20 mouse cellular contexts compared by ENCODE assay signal in genomic region chr1:185448936-185449335, GRCm38 (mm10). TPM values are rescaled to one million over a fixed set of nuclear protein-coding genes. Genes with fewer than 3 reads are reported as not detected.
A peak's percentile ranks its signal among the peaks of the same experiment; 100 is the strongest.
DNase-seq lines count a peak whose midpoint lies in the region; ATAC-seq and TF ChIP-seq lines count a peak whose summit lies in the region.
"Had no signal": no experiment of that assay in that cellular context is flagged by ENCODE, and none has a peak within 500 bp of the region (broad histone marks: within the 10 kb centered on the region; RNA-seq: fewer than 3 reads in every experiment).

No protein-coding gene starts in this region.

- H3K36me3 ChIP-seq in heart, embryonic 13.5 days: no peaks in the 10 kb centered on the region
- no peaks in the 10 kb centered on the region for H3K36me3 ChIP-seq in ES-E14 (ENCODE audit: control insufficient read depth, insufficient read depth, low read length, poor library complexity, severe bottlenecking)
- no peaks in the 10 kb centered on the region for H3K36me3 ChIP-seq in intestine, postnatal 0 days (ENCODE audit: control insufficient read depth, insufficient read depth)
- no peaks in the 10 kb centered on the region for H3K36me3 ChIP-seq in small intestine, adult 2 months (ENCODE audit: control insufficient read depth, insufficient read depth, low read length)
- 0 out of 2 replicates have a peak, but pooled peaks cover 2% of the 10 kb centered on the region for H3K36me3 ChIP-seq in hindbrain, embryonic 16.5 days (ENCODE audit: control insufficient read depth, insufficient read depth, low read length)
- H3K36me3 ChIP-seq: embryonic facial prominence, embryonic 12.5 days; forebrain, embryonic 12.5 days; hindbrain, embryonic 15.5 days had no signal

- H3K9me3 ChIP-seq in heart, embryonic 13.5 days: no peaks in the 10 kb centered on the region
- no peaks in the 10 kb centered on the region for H3K9me3 ChIP-seq in ES-E14 (ENCODE audit: control insufficient read depth, insufficient read depth, low read depth, low read length)
- no peaks in the 10 kb centered on the region for H3K9me3 ChIP-seq in intestine, postnatal 0 days (ENCODE audit: control insufficient read depth)
- H3K9me3 ChIP-seq in hindbrain, embryonic 16.5 days (ENCODE audit: control insufficient read depth, low read length): no peaks in the 10 kb centered on the region
- H3K9me3 ChIP-seq: embryonic facial prominence, embryonic 12.5 days; forebrain, embryonic 12.5 days; hindbrain, embryonic 15.5 days had no signal

- WGBS in heart, embryonic 13.5 days: 78% methylated on average over 7 of the region's 7 CpGs
- 52% methylated on average over 7 of the region's 7 CpGs for WGBS in intestine, postnatal 0 days
- 34% methylated on average over 7 of the region's 7 CpGs for WGBS in small intestine, adult 2 months
- WGBS in hindbrain, embryonic 16.5 days: 95% methylated on average over 7 of the region's 7 CpGs

- intact Hi-C loops in heart, postnatal 36 days (cut with DNase I): no loop called here

- TF ChIP-seq POLR2A in small intestine, adult 2 months (IDR thresholded peaks at IDR 0.05; ENCODE audit: low read depth, low read length): no peak

- H3K9ac ChIP-seq in heart, embryonic 13.5 days: no peak overlapping the region
- H3K9ac ChIP-seq in ES-E14 (ENCODE audit: insufficient read depth, low read depth, low read length, poor library complexity, severe bottlenecking): no peak overlapping the region
- no peak overlapping the region for H3K9ac ChIP-seq in intestine, postnatal 0 days (ENCODE audit: low read depth, low read length)
- no peak overlapping the region for H3K9ac ChIP-seq in hindbrain, embryonic 16.5 days (ENCODE audit: low read depth, low read length)
- H3K9ac ChIP-seq: embryonic facial prominence, embryonic 12.5 days; forebrain, embryonic 12.5 days; hindbrain, embryonic 15.5 days had no signal

- TF ChIP-seq CTCF in intestine, postnatal 0 days (IDR thresholded peaks at IDR 0.05; ENCODE audit: low read depth): no peak
- no peak for TF ChIP-seq CTCF in small intestine, adult 2 months (IDR thresholded peaks at IDR 0.05; ENCODE audit: extremely low read depth, insufficient read length, insufficient replicate concordance, low read depth, low read length)

- no peak overlapping the region for H3K27ac ChIP-seq in heart, embryonic 13.5 days (replicated peaks)
- H3K27ac ChIP-seq in ES-E14 (ENCODE audit: insufficient read depth, low read depth, low read length, poor library complexity, severe bottlenecking): no peak overlapping the region
- peak overlapping the region; percentile 41; the same call in 1 of the 2 replicates for H3K27ac ChIP-seq in intestine, postnatal 0 days (ENCODE audit: low read depth, low read length)
- H3K27ac ChIP-seq in small intestine, adult 2 months (ENCODE audit: insufficient read depth, low read depth, low read length): peak overlapping the region; percentile 94
- H3K27ac ChIP-seq in hindbrain, embryonic 16.5 days (ENCODE audit: low read depth, low read length): no peak overlapping the region
- H3K27ac ChIP-seq: embryonic facial prominence, embryonic 12.5 days; forebrain, embryonic 12.5 days; heart, adult 2 months; hindbrain, embryonic 15.5 days had no signal

- no peak overlapping the region for H3K4me3 ChIP-seq in heart, embryonic 13.5 days
- H3K4me3 ChIP-seq in ES-E14 (ENCODE audit: insufficient read depth in 1 of 2, low read depth in 1 of 2, low read length in 2 of 2, poor library complexity in 1 of 2, severe bottlenecking in 1 of 2): no peak overlapping the region
- H3K4me3 ChIP-seq in intestine, postnatal 0 days (ENCODE audit: low read depth, low read length): no peak overlapping the region
- H3K4me3 ChIP-seq in small intestine, adult 2 months (ENCODE audit: low read depth, low read length): peak overlapping the region; percentile 44
- no peak overlapping the region for H3K4me3 ChIP-seq in hindbrain, embryonic 16.5 days (ENCODE audit: low read length)
- H3K4me3 ChIP-seq: embryonic facial prominence, embryonic 12.5 days; forebrain, embryonic 12.5 days; heart, adult 2 months; hindbrain, embryonic 15.5 days had no signal

- peak overlapping the region; percentile 20; the same call in 1 of the 2 replicates for H3K4me2 ChIP-seq in heart, embryonic 13.5 days
- H3K4me2 ChIP-seq in intestine, postnatal 0 days (replicated peaks; ENCODE audit: low read depth): peak overlapping the region; percentile 33; the same call in 1 of the 2 replicates
- H3K4me2 ChIP-seq in hindbrain, embryonic 16.5 days (ENCODE audit: low read length): no peak overlapping the region
- H3K4me2 ChIP-seq: embryonic facial prominence, embryonic 12.5 days; forebrain, embryonic 12.5 days; hindbrain, embryonic 15.5 days had no signal

- H3K4me1 ChIP-seq in heart, embryonic 13.5 days: no peaks in the 10 kb centered on the region
- no peaks in the 10 kb centered on the region for H3K4me1 ChIP-seq in ES-E14 (ENCODE audit: control insufficient read depth in 2 of 2, insufficient read depth in 2 of 2, low read length in 2 of 2, poor library complexity in 1 of 2)
- no peaks in the 10 kb centered on the region for H3K4me1 ChIP-seq in intestine, postnatal 0 days (replicated peaks; ENCODE audit: control insufficient read depth, insufficient read depth, low read length)
- H3K4me1 ChIP-seq in small intestine, adult 2 months (ENCODE audit: control insufficient read depth, insufficient read depth, insufficient read length, low read length): peaks cover 18% of the 10 kb centered on the region; the same call in 1 of the 2 replicates
- no peaks in the 10 kb centered on the region for H3K4me1 ChIP-seq in hindbrain, embryonic 16.5 days (ENCODE audit: control insufficient read depth, insufficient read depth, low read depth, low read length)
- H3K4me1 ChIP-seq: embryonic facial prominence, embryonic 12.5 days; forebrain, embryonic 12.5 days; hindbrain, embryonic 15.5 days had no signal

- in situ Hi-C loops in ES-E14 (cut with MboI; ENCODE audit: low sequenced_read_pairs in 2 of 2, unreplicated experiment in 2 of 2): no loop called here

- DNase-seq in heart, postnatal 36 days: no peak
- DNase-seq in ES-E14 (ENCODE audit: low read depth, low spot score): no peak
- DNase-seq: adrenal gland, postnatal 14 days; B cell, adult 2 months; cerebellum, adult 11-12 months; cerebellum, adult 9-10 months; cerebellum, postnatal 25 days; gastrocnemius, postnatal 10 days; heart, adult 2 months had no signal

- peaks cover 15% of the 10 kb centered on the region for H3K27me3 ChIP-seq in heart, embryonic 13.5 days (replicated peaks)
- H3K27me3 ChIP-seq in intestine, postnatal 0 days (replicated peaks; ENCODE audit: control insufficient read depth, insufficient read depth, low read length): no peaks in the 10 kb centered on the region
- H3K27me3 ChIP-seq in small intestine, adult 2 months (ENCODE audit: control insufficient read depth, insufficient read depth, low read length): no peaks in the 10 kb centered on the region
- no peaks in the 10 kb centered on the region for H3K27me3 ChIP-seq in hindbrain, embryonic 16.5 days (replicated peaks; ENCODE audit: control insufficient read depth, insufficient read depth, low read length)
- H3K27me3 ChIP-seq: hindbrain, embryonic 15.5 days had no signal

- ATAC-seq in heart, embryonic 13.5 days (ENCODE audit: extremely low read depth, insufficient number of reproducible peaks, low FRiP score, low TSS enrichment): no peak
- ATAC-seq in intestine, postnatal 0 days: peak; percentile 70
- no peak for ATAC-seq in hindbrain, embryonic 16.5 days
- no peak for ATAC-seq in megakaryocyte progenitor cell, adult 5-6 weeks (replicated peaks; ENCODE audit: poor library complexity)
- ATAC-seq: CD4-positive, CD25-positive, alpha-beta regulatory T cell, adult 4 months; forebrain, embryonic 16.5 days had no signal

TF ChIP-seq in ES-E14, 5 proteins besides CTCF, POLR2A, EP300 and RAD21:
- TF ChIP-seq ZNF384 (IDR thresholded peaks at IDR 0.05; ENCODE audit: low read depth, low read length) (no peak), MAFK (IDR thresholded peaks at IDR 0.05; ENCODE audit: insufficient read depth, low read depth, low read length) (0 out of 2 replicates have a peak, but pooled peaks have one; percentile 16), HCFC1 (IDR thresholded peaks at IDR 0.05; ENCODE audit: borderline replicate concordance, insufficient read depth, low read length) (no peak)

RNA-seq across cellular contexts. Expression of gene Slc30a10, which starts 5.7 kb away (rescaled TPM):
- 0.24 and 0.46 TPM in 2 replicates for polyA plus RNA-seq in heart, embryonic 13.5 days (2015; fragmentation: Nextera tagmentation; extraction: Ambion mirVana)
- not detected for total RNA-seq in heart, postnatal 36 days (2021)
- total RNA-seq in ES-E14 (2012; rRNA removed): 0.45 and 0.58 TPM in 2 replicates
- polyA plus RNA-seq in intestine, postnatal 0 days (2015; fragmentation: Nextera tagmentation; extraction: Ambion mirVana): 8.5 and 9.3 TPM in 2 replicates
- polyA plus RNA-seq in small intestine, adult 2 months (2012; rRNA removed): 10.1 and 36.7 TPM in 2 replicates
- 8.3 and 10.0 TPM in 2 replicates for polyA plus RNA-seq in hindbrain, embryonic 16.5 days (2015; fragmentation: Nextera tagmentation; extraction: Ambion mirVana)
- total RNA-seq in megakaryocyte progenitor cell, adult 5-6 weeks (2015): 0.05 and 0.07 TPM in 2 replicates
- total RNA-seq in megakaryocyte progenitor cell, adult 5-6 weeks (2017): 0.07 and 0.08 TPM in 2 replicates
- total RNA-seq: heart, adult 2 months; heart, postnatal 25 days had no signal
- polyA plus RNA-seq: CD4-positive, CD25-positive, alpha-beta regulatory T cell, adult 4 months; heart, adult 2 months had no signal

Comparison
In these comparisons a context has a peak if more than half of its experiments do, and no peak if none do; other contexts are left out.
1. H3K27ac ChIP-seq: peak in intestine, postnatal 0 days (single experiment) and small intestine, adult 2 months (single experiment); none in heart, embryonic 13.5 days (single experiment), ES-E14 (single experiment) and hindbrain, embryonic 16.5 days (single experiment).